Mouse (Mus musculus) right cerebral cortex, adult 18-20 months (tissue): ENCODE results near the gene Olfr547.
"Not testable (repeated sequence)": the region's sequence is repeated elsewhere in the genome, so short reads cannot be mapped to it uniquely, and the experiment has no call there.

ENCODE experiments used
- DNase-seq: peaks from one replicate; pipeline ENCODE4 v3.0.0; 2022; ENCODE audit warnings: mixed read lengths

Olfr547 gene

DNA sequence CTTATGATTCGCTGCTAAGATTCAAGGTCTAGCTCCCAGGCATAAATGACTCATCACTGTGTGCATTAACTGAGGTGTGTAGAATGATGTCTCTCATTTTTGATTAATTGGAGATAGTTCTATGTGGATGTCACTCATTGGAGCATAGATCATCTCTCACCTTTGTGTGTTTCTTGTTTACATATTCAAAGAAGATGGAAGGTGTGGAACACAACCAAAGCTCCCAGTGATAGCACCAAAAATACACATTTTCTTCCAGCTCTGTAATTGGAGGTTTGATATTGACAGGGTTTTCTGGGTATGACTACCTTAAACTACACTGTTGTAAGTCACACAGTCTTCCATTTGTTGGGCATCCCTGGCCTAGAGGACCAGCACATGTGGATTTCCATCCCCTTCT, at the start of gene Olfr547:
TSS of gene Olfr547 (plus strand) at position 301 of the 400 bp plus-strand sequence.
- DNase-seq = no peak

DNA sequence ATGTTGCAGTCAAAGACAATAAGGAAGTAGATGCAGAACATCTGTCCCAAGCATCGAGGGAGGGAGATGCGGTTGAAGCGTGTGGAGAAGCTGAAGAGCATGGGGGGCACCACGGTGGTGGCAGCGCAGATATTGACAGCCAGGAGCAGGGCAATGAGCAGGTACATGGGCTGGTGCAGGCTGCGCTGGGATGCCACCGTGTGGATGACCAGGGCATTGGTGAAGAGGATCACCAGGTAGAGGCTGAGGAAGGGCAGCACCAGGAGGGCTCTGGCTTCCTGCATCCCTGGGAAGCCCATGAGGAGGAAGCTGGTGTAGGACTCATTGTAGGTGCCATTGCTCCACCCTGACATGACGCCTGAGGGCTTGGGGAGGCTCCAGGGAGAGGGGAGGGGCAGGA, 49.8 kb upstream of the Olfr547 start:
- DNase-seq = not testable (repeated sequence)

DNA sequence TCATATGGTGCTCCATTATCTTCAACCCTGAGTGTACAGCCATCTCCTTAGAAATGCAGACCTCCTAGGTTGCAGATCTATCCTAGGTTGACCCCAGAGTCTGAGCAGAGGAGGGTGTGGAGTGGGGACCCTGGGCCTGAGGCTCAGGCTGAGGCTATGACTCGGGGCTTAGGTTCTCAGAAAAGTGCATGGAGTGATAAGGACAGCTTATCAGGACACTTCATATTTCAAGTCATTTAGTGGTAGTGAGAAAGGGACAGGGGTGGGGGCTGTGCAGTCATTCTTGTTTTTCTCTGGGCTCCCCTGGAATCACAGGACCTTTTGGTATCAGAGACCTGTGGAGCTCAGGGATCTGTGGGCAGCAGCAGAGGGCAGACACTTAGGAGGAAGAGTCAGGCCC, 48.4 kb upstream of the Olfr547 start:
- DNase-seq = no peak

DNA sequence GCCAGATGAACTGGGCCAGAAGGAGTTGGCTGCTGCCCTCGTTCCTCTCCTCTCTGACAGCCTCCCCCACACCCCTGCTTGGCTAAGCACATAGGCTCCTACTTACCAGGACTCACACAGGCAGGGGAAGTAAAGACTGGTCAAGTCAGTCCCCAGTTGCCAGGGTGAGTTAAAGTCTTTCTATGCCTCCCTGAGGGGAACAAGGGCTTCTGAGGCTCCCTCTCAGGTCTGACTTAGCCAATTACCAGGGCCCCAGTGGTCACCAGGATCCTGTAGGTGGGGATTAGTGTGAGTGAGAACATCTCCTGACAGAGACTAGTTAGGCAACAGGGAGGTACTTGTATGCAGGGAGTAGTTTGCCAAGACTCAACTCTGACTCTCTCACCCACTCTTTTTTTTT, 46.4 kb upstream of the Olfr547 start, which contains the start of gene Olfr544:
TSS of gene Olfr544 (minus strand) at position 153 of the 400 bp plus-strand sequence.
- DNase-seq = no peak

DNA sequence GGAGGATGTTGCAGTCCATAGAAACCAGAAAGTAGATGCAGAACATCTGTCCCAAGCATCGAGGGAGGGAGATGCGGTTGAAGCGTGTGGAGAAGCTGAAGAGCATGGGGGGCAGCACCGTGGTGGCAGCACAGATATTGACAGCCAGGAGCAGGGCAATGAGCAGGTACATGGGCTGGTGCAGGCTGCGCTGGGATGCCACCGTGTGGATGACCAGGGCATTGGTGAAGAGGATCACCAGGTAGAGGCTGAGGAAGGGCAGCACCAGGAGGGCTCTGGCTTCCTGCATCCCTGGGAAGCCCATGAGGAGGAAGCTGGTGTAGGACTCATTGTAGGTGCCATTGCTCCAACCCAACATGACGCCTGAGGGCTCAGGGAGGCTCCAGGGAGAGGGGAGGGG, 40.1 kb upstream of the Olfr547 start:
- not testable (repeated sequence) for DNase-seq

DNA sequence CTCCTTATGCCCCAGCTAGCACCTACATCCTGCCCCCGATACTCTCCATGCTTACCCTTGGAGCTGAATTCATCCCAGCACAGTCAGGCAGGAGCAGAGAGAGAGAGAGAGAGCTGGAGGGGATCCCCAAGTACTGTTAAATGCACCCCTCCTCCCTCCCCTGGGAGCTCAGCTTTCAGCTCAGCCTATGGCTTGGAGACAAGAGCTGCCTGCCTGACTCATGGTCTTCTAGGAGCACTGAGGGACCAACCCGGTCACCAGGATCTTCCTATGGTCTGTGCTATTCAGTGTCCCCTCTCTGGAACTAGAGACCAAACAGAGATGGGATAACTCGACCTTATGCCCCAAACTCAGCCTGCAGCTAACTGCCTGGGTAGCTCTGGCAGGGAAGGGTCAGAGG, 35.1 kb upstream of the Olfr547 start, which contains the start of gene Olfr545:
TSS of gene Olfr545 (minus strand) at position 101 of the 400 bp plus-strand sequence.
- no peak for DNase-seq

DNA sequence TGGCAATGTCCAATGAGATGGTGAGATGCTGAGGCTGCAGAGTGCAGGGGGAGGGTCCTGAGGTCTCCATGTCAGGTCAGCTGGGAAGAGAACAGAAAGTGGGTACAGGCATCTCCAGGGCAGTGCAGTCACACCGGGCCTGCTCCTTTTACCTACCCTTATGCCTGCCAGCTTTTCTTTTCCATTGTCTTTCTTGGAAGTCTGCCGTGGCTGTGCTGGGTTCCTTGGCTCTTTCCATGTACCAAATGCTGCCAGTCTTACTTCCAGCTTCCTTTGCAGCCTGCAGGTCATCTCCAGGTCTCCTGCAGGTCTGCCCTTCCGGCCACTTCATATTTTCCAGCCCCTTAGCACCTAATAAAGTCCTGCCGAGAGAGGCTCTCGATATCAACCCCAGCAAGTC, 32.6 kb upstream of the Olfr547 start:
- DNase-seq = no peak

DNA sequence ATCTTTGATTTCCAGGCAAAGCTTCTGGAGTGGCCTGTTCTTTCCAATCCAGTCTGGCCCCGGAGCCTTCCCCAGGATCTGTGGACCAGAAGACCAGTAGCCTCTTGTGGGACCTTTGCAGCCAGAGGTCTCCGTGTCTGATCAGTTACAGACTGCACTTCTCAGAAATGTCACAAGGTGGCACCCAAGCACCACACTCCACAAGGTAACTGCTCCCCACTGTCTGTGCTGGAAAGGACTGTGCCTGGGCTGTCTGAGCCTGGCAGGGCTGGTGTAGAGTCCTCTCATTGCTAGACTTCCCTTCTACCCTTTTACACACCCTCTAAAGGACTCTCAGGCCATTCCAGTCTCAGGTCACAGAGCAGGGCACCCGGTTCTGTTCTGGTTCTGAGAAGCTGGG, 27.7 kb upstream of the Olfr547 start:
- peak; percentile 76 for DNase-seq

DNA sequence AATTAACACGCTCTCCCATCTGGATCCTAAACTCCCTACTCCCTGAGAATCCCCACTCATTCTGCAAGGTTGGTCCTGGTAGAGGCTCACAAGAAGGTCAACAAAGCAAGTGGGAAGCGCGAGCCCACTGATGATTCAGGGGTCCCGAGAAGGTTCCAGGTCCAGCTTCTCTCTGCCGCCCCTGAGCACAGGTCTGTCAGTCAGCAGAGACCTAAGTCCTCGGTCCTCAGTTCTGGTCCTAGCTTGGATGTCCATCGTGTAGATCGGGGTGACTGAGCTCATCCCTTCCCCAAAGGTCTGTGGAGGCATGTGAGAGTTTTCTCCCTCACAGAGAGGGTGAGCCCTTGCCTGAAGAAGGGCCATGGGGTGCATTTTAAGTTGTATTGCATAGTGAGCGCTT, 26.5 kb upstream of the Olfr547 start:
- DNase-seq = no peak

DNA sequence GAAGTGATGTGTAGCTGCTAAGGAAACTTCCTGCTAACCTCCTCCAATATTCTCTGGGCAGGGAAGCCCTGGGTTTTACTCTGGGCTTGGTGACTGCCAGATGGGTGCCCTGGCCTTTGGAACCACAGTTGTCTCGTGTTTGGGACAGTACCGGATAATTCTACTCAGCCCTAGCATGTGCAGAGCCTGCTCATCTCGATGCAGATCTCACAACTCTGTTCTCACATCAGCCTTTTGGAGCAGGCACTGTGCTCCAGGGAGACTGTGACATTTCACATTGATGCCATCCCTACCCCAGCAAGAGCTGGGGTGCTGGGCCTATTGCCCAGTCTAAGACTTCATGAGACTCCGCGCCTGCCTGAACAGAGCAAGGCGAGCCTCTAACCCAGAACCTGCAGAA, 25.9 kb upstream of the Olfr547 start:
- no peak for DNase-seq

DNA sequence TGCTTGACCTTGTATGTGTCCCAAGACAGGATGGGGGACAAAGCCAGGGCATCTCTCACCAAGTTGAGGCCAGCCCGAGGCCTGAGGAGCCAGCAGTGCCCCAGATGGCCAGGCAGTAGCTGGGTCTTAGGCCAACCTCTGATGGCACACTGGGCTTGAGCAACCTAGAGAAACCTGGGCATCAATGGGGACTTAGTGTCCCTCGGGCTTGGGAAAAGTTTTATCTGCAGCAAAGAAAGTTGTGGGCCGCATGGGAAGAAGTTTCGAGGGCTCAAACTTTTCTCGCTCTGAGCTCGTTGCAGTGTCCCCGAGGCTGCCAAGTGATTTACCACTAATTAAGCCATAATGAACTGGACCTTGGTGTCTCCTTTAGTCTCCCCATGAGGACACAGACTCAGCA, 24.8 kb upstream of the Olfr547 start:
- no peak for DNase-seq

DNA sequence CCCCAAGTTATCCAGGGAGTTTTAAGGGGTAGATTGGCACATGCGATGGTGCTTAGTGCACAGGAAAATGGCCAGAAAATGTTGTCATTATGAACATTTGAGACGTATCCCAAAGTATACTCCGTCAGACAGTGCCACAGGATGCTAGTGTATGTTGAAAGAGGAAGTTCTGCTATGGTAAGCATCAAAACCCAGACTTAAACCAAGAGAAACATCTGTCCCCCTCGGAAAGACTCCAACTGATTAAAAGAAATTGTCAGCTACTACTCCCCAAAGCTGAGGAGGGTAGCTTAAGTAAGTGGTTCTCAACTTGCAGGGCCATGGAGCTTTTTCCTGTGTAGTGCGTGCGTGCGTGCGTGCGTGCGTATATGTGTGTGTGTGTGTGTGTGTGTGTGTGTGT, 22.6 kb upstream of the Olfr547 start:
- no peak for DNase-seq

DNA sequence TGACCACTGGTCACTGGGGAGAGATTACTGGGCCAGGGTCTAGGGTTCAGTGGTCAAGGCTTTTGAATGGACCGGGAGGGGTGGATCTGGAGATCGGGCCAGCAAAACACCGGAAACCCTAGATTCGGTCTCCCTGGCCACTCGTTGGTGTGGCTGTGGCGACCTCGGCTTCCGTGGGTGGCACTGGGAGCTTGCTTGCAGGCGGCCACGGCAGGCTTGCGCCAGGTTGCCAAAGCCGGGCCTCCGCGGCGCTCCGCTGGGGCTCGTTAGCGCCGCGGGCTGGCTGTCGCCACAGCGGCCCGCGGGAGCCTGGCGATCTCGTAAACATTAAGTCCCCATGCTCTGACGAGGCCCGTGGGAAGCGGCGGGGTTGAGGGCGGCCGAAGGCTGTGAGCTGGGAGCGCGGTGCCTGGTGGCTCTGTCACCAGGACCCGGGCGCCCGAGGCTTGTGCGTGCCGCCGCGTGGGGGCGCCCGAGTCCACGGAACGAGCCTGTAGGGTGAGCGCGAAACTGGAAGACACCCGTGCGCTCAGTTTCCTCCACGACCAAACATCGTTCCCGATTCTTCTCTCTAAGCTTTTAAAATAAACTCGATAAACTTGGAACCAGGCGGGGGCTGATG, 21.6 kb upstream of the Olfr547 start:
- DNase-seq = peak; percentile 80

DNA sequence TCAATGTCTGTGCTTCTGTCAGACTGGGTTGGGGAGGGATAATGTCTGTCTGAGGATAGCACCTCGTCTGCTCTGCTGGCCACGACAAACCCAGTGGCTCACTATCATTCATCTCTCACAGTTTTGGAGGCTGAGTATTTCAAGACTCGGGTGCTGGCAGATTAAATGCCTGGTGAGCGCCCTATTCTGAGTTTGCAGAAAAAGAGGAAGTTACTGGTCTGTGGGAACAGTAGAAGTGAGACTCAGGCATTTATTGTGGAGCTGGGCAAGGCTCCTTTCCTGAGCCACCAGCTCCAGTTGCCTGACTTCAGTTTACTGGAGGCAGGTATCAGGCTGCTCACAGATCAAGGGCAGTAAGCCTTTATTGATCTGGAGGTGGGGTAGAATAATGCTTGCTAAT, 20.4 kb upstream of the Olfr547 start:
- no peak for DNase-seq

DNA sequence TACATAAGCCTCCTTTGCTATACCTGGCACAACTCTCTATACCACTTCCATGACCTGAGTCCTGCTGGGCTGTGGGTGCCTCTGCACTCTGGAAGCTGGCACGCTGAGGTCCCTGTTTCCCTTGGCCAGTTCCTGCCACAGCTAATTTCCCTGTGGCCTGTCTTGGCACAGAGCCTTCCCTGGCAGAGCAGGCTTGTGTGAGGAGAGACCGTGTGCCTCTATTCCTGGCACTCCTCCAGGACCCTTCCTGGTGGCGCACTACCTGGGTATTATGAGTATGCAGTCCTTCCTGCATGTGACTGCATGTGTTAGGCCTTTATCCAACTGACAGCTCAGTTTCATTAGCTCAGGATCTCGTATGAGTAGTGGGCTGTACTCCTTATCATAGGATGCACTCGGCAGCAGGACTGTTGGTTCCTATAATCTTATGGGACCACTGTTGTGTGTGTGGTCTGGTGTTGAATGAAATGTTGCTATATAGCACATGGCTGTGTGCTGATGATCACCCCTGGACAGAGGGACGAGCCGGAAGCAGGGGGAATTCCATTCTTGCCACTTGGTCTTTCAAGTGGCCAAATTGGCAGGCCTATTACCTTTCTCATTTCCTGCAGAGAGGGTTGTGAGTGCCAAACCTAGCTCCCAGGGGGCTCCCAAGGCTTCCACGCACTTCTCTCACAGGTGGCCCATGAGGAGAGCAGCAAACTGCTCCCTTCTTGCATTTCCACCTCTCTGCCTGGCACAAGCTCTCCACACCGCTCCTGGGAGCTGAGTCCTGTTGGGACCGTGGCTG, 18.1 kb upstream of the Olfr547 start:
- no peak for DNase-seq

DNA sequence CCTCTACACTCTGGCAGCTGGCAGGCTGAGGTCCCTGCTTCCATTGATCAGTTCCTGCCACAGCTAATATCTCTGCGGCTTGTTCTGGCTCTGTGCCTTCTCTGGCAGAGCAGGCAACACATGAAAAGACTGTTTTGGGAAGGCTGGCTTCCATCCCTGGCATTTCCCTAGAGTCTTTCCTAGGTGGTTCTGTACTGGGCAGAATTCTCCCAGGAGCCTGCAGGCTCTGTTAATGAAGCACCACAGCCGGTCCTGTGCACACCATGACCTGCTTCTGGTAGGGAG, 17.6 kb upstream of the Olfr547 start:
- no peak for DNase-seq

DNA sequence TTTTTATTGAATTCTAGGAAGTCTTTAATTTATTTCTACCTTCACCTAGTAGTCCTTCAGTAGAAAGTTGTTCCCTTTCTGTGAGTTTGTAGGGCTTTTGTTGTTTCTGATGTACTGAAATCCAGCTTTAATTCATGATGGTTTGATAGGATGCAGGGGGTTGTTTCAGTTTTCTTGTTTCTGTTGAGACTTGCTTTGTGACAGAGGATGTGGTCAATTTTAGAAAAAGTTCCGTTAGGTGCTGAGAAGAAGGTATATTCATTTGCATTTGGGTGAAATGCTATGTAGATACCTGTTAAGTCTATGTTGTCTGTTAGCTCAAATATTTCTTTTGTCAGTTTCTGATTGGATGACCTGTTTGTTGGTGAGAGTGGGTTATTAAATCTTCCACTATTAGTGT, 5.5 kb upstream of the Olfr547 start:
- no peak for DNase-seq

DNA sequence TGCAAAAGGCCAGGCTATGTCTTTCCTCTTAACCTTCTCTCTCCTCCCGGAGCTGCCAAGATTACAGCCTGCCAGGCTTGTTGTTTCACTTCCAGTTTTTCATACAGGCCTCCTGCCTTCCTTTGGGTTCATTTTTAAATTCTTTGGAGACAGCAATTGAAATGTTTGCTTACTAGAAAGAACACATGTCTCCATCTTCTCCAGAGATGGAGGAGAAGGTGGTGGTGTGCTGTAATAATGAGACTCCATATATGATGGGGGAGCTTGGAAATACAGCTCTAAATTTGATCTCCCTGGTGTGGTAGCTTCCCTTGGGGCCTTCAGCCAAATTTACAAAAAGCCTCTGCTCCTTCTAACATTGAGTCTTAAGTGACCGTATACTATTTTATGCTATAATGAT, 6.0 kb downstream of the Olfr547 start, which contains the start of gene Olfr548-ps1:
TSS of gene Olfr548-ps1 (plus strand) at position 301 of the 400 bp plus-strand sequence.
- DNase-seq = no peak

DNA sequence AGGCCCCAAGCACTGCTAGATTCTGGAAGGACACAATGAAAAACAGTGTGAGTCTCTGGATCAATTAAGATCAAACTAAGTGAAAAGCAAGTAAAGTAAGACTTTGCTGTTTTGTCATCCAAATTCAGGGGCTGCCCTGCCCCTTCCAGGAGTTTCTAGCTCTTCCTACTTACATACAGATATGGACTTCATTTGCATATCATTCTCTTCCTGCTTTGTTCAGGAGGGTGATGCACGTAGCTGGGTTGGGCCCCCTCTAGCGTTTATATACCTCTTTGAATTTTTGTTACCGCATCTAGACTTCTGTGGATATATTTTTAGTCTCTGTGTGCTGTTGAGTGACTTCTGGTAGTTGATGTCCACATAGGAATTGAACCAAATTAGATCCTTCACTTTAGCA, 6.7 kb downstream of the Olfr547 start:
- no peak for DNase-seq

DNA sequence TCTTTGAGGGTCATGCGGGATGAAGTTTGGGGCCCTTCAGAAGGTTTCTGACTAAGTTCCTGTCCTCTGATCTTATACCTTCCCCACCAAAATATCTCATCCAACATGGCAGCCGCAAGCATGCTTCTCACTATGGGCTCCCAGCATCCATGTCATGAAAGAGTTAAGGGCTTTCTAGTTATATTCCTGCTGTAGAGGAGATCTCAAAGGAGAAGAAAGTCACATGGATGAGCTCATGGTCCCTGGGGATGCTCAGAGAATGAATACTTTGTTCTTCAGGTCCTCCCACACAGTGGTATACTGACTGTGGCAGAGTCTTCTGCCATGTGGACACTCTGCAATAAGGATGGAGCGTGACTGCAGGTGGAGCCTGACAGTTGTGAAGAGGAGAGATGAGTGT, 15.0 kb downstream of the Olfr547 start, which contains the start of gene Olfr549:
TSS of gene Olfr549 (plus strand) at position 301 of the 400 bp plus-strand sequence.
- DNase-seq = no peak

DNA sequence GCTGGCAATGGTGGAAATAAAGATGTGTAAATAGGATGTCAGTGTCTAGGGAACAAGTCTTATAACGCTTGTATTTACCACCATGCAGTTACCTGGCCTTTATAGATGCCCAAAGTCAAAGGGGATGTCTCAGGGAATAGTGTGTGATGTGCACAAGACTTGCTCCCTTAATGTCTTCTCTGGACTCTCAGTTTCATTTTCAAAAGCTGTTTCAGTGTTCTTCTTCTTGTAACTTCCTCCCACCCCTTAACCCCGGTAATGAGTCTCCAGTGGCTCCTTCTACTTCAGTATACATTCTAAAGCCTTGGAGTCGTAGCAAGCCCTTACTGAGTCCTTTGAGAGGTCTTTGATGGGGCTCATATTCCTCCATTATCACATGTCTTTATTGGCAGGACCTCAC, 18.7 kb downstream of the Olfr547 start:
- DNase-seq = no peak

DNA sequence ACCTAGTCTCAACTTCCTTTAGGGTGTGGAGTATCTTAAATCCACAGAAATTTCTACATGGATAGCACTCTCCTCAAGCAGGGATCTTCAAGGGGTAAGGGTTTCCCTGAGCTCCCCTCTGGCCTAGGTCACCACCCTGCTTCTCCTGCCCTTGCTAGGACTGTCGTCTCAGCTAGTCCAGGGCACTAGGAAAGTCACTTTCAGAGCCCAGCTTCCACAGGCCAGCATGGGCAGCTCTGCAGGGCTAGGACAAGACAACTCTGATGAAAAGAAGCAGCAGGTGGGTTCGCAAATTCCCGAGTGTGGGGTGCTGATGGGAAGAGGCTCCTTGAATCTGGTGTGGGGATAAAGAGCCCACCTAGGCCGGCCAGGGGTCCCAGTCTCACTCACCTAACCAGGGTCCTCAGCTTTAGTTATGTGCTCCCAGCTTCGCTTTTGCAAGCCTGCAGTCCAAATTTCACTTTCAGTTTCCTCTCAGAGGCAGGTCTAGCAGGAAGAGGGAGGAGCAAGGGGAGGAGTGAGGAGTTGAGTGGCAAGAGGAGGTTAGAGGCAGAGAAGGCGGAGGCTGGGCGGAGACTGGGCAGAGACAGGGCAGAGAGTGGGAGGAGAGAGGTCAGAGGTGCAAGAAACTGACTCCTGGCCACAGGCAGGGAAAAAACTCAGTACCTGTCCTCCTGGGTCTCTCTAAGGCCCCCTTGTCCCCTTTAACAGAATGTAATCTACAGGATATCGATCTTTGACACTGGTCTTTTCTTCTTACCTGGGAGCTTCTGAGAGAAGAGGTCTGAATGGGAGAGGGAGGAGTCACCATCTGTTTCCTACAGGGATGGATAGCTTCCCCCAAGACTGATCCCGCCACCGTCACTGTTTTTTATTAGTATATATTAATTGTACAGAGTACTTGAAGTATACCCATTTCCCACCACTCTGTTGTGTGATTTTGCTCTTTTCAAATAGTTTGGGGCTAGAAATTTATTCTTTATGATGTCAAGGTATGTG, 30.7 kb downstream of the Olfr547 start, which contains the start of gene Trim21:
TSS of gene Trim21 (minus strand) at position 488 of the 999 bp plus-strand sequence.
- peak; percentile 71 for DNase-seq

DNA sequence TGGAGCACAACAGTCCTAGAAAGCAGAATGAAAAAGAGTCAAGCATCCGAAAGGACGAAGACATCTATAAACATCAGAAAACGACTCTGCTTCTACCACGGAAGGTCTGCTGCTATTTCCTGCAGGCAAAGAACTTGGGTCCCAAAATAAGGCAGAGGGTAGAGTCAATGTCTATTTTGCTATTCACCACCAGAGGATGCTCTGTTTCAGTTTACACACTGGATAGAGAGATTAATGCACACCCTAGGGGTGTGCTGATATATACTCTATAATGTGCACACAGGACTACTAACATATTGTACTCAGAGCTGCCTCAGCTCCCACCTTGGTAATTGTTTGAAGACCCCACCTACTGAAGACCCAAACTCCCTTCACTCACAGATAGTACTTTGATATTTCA, 31.7 kb downstream of the Olfr547 start:
- DNase-seq = no peak
